Mouse (Mus musculus) brain, embryonic 14.5 days (tissue): Measurements from ENCODE around the gene Commd3.

Experiments
- CTCF ChIP-seq: fragments of 200-500 bp; IDR thresholded peaks from 2 replicates; pipeline ENCODE4 v1.5.1; 2012; ENCODE audit warnings: inconsistent platforms, mild to moderate bottlenecking, moderate library complexity, borderline replicate concordance; ENCODE audit not compliant: insufficient read depth, insufficient read length; ENCODE audit errors: extremely low read depth
- POLR2A ChIP-seq: fragments of 200-500 bp; IDR thresholded peaks from 2 replicates; pipeline ENCODE4 v1.6.1; 2012; ENCODE audit warnings: mild to moderate bottlenecking, inconsistent platforms, borderline replicate concordance; ENCODE audit not compliant: poor library complexity, insufficient read depth, insufficient read length, severe bottlenecking; ENCODE audit errors: extremely low read depth

GRCm38 (mm10) chr2:18689064-18689921 lies 17.1 kb downstream of the Commd3 start:
- TF ChIP-seq CTCF (no peak), POLR2A (no peak)
